Mouse (Mus musculus): ENCODE measurements around the gene Mum1.

The Mum1 gene

DNA sequence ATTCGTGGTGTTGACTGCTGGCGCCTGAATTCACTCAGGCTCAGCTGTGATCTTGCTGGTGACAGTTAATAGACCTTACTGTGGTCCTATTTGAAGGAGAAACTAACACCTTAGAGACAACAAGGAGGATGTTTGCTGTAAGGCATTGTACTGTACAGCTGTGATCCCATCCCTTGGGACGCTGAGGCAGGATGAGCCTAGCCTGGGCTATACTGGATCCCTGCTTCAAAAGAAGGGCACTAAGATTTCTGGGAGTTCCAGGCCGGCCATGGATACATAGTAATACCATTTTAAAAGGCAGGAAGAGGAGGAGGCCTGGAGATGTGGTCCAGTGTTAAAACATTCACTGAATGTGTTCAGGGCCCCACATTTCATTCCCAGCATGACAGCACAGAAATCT lies 24.3 kb downstream of the Mum1 start:
- 78% methylated on average over 4 of the region's 4 CpGs for WGBS

DNA sequence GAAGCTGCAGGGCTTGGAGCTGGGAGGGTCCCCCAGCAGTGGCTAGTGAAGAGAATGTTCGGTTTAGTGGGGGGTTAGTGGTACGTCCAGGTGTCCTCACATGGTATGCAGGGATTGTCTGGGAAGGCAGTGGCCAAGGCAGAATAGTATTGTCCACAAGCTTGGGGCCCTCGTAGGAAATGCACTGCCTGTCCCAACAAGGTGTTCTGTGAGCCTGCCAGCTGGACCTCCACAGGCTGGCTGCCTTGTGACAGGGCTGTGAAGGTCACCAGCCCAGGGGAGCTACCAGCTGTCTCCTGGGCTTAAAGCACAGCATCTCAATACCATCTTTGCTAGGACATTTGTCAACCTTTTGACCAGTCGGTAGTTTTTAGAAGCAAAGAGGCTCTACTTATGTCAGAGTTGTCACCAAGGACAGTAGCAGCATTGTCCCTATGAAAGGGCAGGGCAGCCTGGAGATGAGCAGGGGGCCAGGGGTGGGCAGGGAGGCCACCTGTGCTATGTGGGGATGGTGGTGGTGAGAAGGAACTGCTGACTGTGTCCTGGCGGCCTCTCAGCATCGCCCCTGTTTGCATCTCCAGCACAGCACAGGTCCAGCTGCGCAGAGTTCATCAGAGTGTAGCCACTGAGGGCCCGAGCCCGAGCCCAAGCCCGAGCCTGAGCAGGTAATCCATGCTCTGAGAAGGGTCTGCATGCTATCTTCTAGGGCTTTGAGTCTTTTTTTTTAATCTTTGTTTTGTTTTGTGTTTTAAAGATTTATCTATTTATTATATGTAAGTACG lies 26.4 kb downstream of the Mum1 start:
- 89% methylated on average over 11 of the region's 11 CpGs for WGBS

DNA sequence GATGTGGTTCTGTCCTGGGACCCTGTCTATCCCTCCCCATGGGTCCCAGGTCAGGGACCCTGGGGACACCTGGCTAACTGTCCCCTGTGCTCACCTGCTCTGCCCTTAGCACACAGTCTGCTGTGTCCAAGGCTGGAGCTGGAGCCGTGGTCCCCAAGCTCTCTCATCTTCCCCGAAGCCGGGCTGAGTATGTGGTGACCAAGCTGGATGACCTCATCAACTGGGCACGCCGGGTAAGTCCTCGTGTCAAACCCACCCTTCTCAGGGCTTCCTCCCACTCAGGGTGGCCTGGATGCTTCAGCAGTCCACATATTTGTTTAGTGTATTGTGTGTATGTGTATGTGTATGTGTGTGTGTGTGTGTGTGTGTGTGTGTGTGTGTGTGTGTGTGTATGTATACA lies 27.3 kb downstream of the Mum1 start:
- WGBS, result 74% methylated on average over 6 of the region's 6 CpGs

DNA sequence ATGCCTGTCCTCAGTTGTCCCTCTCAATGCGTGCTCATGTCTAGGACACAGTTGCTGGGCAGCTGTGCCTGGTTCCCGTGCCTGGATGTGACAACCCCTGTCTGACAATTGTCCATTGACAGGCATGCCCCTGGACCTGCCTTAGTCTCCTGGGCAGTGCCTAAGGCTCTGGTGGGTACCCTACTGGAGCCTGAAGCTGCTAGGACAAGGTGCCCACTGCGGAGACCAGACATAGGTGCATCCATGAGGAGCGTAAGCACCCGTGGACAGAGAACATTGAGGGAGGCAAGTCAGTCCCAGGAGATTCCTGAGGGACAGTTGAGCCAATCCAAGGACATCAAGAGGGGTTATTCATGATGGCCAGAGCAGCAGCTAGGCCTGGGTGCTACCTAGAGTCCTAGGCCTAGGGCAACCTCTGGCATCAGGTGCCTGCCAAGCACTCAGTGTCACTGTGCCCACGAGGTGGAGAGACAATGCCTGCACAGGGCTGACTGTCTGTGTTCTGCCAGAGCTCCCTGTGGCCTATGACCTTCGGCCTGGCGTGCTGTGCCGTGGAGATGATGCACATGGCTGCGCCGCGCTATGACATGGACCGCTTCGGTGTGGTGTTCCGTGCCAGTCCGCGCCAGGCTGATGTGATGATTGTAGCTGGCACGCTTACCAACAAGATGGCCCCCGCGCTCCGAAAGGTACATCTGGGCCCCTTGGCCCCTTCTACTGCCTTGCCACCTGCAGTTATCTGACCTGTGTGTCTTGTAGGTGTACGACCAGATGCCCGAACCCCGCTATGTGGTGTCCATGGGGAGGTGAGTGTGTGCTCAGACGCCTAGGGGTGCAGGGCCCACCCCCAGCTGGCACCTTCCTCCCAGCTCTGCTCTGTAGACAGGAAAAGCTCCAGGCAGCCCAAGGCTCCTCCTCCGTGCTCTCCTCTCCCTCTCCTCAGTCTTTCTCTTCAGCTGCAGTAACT lies 28.4 kb downstream of the Mum1 start:
- 88% methylated on average over 26 of the region's 26 CpGs for WGBS

DNA sequence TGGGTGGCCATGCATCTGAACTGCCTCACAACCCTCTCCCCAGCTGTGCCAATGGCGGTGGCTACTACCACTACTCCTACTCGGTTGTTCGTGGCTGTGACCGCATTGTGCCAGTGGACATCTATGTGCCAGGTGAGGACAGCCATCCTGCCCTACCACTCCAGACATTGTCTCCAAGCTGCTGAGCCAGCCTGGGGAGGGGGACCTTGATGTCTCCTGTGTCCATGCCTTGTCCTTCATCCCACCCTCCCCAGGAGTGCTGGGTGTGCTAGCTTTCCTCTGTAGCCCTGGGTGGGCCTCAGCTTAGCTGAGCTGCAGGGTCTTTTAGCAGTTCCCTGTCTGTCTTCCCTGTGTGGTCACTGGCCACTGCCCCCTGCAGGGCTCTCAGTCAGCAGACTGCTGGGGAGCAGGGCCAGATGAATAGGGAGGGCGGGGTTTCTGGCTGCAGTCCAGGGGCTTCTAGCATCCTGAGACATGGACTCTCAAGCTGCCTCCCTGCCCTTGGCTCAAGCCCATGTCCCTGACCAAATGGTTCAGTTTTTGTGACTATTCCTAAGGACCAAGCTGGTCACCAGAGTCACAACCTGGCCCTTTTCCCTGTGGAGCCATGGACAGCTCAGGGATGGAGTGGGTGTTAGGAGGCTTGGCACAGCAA lies 29.8 kb downstream of the Mum1 start:
- 77% methylated on average over 5 of the region's 5 CpGs for WGBS

DNA sequence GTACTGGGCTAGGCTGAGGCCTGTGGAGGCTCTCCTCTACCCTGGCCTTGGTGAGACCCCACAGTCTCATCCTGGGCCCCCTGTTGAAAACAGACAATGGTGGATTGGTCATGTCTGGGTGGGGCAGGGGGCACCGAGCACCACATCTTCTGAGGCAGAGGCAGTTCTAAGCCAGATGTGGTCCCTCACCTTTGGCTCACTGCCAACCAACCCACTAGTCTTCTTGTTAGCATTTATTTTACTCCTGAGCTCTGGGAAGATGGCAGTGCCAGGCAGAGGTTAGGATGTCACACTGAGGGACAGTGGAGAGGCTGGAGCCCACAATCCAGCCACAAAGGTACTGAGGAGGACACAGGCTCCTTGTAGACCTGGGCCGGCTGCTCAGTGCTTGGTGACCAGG lies 31.7 kb downstream of the Mum1 start:
- WGBS, result 73% methylated on average over 2 of the region's 2 CpGs

DNA sequence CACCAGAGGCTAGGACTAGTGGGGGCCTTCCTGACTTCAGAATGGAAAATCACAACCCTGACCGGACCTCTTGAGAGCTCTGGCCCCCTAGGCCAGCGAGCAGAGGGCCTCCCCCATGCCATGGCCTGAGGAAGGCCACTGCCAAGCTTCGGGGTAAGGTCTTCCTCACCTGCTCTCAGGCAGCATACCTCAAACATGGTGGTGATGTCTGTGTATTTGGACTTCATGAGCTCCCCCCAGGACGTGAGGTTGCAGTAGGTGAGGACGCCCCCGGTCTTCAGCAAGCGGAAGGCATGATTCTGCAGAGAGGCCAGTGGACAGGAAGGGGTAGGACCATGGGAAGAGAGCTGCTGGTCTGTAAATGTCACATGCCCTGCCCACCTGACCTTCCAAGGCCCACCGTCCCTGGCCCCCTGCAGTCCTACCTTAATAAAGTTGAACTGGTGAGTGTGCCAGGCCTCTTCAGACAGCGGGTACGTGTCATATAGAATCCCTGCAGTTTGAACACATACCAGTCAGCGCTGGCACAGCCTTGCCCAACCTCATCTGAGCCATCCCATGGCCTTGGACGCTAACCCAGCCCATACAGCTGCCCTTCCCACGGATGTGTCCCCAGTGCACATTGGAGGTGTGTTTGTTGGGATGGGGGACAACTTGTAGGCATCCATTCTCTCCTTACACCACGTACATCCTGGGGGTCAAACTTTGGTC lies 32.7 kb downstream of the Mum1 start:
- WGBS, result 85% methylated on average over 14 of the region's 14 CpGs

DNA sequence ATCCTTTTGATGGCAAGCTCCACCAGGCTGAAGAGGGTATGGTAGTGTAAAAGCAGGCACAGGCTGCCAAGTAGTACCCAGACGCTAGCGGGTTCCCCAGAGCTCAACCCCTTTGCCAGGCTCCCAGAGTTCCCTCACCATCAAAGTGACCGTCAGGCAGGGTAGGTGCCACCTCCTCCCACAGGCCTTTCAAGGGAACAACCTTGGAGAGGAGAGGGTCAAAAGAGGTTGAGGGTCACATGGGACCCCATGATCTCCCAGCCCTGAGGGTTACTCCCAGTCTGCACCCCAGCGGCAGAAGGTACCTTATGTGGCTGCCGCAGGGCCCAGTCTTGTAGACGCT lies 33.2 kb downstream of the Mum1 start:
- WGBS, result 59% methylated on average over 6 of the region's 6 CpGs

DNA sequence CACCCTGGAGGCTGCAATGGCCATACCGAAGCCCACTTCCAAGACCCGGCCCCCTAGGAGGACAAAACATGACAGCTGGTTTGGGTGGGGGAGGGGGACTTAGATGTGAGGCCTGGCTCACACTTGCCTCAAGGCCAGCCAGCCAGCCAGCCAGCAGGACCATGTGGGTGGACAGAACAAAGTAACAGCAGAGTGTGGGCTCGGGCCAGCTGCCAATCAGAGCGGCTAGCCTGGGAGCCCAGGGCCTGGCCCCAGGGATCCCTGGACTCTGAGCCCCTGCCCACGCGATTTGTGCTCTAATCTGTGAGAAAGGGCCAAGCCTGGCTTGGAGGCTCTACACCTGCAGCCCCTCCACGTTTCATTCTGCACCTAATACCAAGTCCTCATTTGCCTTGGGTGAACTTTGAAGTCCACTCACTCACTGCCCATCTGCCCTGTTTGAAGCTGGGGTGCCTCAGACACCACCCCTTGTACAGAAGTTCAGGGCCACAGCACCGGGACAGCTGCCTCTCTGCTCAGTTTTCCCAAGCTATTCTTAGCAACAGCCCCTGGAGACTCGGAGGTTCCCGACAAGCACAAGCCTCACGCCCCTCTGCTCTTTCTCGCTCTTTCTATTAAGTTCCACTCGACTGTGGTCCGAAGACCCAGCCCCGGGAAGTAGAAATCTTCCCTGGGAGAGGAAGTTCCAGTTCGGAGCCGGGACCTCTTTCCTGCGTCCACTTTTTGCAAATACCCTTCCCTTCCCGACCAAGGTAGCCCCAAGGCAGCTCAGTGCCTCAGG lies 33.8 kb downstream of the Mum1 start:
- 5% methylated on average over 19 of the region's 19 CpGs for WGBS

DNA sequence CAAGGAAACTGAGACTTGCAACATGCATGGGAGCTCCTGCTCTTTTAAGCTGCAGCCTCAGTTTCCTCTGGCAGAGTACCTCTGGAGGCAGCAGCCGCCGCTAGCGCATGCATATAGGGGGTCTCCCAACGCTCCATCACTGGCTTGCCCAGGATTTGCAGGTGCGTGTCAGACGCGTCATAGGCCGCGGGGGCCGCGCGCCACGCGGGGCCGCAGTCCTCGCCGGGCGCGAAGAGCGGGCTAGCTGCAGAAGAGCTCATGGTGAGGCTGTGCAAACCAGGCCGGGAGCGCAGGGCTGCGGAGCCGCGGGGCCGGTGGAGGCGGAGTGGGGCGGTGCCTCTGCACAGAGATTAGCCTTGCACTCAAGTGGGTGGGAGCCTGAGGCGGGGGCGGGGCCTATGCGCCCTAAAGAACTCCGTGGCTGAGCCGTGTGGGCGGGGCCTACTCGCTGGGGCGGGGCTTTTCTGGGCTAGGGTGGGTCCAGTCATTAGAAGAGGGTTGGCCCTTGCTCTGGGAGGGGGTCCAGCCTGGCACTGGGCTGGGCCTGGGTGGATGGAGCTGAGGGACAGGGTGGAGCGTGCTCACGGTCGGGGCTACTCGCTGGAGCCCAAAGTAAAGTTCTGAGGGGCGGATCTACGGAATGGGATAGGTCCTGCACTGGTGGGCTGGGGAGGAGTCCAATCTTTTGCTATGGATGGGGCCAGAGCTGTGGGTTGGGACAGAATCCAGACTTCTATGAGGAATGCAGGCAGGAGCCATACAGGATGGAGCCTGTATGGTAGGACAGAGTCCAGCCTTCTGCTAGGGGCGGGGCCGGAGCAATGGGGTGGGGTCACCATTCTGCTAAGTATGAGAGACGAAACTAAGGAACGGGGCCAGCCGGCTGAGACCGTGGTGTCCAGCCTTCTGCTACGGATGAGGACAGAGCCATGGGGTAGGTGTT lies 34.7 kb downstream of the Mum1 start, which contains the start of the genes Gamt and Dazap1:
Gene Gamt (minus strand): TSS at position 371 of the 943 bp plus-strand sequence.
Gene Dazap1 (plus strand): TSS at position 845 of the 943 bp plus-strand sequence.
- WGBS, result under 1% methylated on average over 49 of the region's 49 CpGs

DNA sequence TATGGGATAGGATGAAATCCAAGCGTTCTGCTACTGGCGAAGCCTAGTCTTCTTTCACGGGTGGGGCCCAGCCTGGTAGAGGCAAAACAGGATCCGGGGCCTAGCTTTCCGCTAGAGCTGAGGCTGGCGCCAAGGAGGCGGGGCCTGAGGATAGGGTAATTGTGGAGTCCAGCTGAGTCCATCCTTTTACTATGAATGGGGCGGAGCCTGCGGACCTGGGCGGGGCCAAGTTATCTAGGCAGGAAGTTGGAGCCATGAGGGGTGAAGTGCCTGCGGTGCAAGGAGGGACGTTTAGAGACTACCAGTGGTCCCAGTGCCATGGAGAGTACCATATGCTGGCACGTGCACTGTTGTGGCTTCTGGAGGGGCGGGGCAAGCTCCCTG lies 35.3 kb downstream of the Mum1 start:
- WGBS, result under 1% methylated on average over 14 of the region's 14 CpGs

DNA sequence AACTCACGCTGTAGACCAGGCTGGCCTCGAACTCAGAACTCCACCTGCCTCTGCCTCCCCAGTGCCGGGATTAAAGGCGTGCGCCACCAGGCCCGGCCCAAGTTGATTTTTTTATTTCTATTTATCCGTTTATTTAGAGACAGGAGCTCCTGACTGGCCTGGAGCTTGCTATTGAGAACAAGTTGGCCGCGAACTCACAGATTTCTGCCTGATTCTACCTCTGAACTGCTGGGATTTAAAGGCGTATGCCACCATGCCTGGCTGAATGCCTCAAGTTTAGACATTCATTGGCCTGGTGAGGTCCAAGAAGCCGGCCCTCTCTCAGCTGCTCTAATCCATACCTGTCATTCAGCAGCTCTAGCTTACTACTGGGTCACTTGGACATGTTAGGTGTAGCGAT lies 35.9 kb downstream of the Mum1 start:
- WGBS, result 63% methylated on average over 12 of the region's 12 CpGs

DNA sequence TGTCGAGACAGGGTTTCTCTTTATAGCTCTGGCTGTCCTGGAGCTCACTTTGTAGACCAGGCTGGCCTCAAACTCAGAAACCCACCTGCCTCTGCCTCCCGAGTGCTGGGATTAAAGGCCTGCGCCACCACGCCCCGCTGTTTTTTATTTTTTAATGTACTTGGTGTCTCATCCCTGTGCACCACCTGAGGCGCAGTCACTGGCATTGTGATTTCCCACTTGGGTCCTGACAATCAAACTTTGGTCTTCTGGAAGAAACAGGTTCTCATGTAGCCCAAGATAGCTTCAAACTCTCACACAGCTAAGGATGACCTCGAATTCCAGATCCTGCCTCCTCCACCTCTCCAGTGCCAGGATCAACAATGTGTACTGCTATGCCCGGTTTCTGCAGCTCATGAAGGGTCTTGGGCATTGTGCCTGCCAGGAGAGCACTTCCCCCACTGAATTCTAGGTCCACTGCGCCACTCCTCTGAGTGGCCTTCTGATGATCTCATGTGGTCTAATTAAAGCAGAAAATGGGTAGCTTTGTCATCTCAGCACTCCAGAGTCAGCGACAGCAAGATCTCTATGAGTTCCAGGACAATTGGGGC lies 36.6 kb downstream of the Mum1 start:
- 85% methylated on average over 10 of the region's 10 CpGs for WGBS

DNA sequence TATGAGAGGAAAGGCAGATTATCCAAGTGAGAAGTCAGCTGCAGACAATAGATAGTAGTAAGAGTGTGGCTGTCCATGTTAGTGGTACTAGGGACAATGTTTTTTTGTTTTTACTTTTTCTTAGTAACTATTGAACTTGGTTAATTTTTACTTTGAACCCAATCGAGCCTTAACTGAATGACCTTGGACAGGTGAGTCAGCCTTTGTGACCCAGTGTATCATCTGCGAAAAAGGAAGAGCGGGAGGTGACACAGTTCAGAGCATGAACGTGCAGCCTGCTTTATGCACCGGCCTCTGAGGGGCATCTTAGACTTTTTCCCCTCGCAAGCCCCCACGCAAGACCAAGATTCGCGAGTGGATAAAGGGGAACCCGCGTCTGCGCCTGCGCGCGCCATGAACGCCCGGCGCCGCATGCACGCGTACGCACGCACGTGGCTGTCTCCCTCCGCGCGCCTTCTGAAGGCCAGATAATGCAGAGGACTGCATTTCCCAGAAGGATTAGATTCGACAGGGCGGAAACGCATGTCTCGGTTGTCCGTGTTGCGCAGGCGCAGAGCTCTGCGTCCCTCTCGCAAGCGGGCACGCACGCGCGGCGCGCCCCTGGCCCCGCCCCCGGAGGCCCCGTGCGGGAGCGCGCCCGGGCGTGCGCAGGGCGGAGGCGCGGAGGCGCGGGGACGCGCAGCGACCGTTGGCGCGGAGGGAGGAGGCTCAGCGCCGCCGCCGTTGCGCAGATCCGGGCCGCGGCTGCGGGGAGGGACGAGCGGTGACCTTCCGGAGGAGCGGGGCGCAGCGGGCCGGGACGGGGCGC lies 38.3 kb downstream of the Mum1 start:
- WGBS, result under 1% methylated on average over 81 of the region's 81 CpGs

DNA sequence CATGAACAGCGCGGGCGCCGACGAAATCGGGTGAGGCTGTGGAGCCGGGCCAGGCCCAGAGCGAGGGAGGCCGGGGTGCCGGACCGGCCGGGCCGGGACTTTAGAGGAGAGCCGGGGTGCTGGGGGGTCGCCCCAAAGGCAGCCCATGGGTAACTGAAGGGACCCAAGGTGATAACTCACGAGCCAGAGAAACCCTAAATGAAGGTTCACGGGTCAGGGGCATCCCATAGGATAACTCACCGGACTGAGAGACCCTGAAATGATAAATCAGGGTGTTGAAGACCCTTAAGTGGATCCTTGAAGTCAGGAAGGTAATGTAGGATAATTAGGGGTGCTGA lies 38.9 kb downstream of the Mum1 start:
- WGBS, result 1% methylated on average over 18 of the region's 18 CpGs

DNA sequence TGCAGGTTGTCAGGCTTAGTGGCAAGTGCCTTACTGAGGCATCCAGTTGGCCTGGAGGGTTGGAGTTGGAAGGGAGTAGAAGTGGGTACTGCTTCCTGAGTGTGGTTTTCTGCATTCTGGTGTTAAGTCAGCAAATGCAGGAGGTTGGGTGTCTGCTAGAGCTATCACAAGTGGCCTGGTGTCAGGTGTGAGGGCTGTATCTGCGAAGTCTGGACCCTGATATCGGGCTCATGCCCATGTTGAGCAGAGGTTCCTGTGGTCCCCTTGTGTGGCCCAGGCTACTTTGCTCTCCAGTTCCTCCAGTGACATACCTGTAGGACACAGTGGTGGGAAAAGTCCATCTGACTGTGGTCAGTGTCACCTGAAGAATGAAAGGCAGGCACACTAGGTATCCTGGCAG lies 43.9 kb downstream of the Mum1 start:
- WGBS, result 80% methylated on average over 2 of the region's 2 CpGs

DNA sequence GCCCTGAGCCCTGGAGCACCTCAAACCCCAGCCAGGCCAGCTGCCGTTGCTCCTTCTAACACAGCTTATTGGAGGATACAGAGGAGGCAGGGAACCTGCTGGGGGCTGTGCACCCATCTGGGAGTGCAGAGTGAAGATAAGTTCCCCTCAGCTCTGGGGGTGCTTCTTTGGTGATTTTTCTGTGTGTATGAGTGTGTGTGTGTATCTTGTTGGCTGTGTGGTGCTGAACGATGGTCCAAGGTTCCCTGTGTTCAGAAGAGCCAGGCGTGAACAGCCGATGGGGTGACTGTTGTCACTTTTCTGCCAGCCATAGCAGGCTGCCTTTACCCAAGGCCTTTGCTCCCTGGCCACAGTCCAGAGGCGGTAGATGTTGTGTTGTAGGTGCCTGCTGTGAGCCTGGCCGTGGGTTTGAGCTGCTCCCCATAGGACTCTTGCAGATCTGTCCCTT lies 44.5 kb downstream of the Mum1 start:
- WGBS, result 36% methylated on average over 6 of the region's 6 CpGs

DNA sequence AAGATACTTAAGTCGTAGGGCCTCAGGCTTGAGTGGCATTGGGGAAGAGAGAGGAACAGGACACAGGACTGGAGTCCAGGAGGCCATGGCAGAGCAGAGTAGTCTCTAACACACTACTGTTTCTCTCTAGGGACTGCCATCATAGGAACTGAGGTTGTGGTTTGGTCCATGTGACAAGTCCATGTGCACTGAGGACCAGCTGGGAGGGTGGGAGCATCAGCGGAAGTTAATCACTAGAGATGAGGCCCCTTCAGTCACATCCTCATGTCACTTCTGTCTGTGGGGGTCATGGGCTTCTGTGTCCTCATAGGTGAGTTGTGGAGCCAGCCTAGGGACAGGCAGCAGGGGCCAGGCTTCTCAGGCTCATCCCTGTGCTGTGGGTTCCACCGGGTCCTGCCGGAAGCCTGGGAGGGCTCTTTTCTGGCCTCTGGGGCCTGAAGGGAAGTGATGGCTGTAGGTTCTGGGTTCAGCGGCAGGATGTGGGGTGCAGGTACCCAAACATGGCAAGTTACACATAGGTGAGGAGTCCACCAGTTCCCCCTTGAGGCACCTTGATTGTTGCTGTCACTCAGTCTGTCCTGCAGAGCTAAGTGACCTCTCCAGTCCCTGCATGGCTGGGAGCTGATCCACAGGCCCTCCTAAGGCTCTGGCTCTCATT lies 45.1 kb downstream of the Mum1 start:
- 58% methylated on average over 5 of the region's 5 CpGs for WGBS
